Comparison of ENCODE assay signal across 19 mouse cellular contexts in genomic region chr9:46103154-46103553, GRCm38 (mm10).
DNase-seq lines count a peak whose midpoint lies in the region; ATAC-seq and TF ChIP-seq lines count a peak whose summit lies in the region.
"Had no signal": no experiment of that assay in that cellular context is flagged by ENCODE, and none has a peak within 500 bp of the region (broad histone marks: within the 10 kb centered on the region; RNA-seq: fewer than 3 reads in every experiment).

No protein-coding gene starts in this region.

- peaks cover 13% of the 10 kb centered on the region for H3K4me1 ChIP-seq in liver, embryonic 15.5 days (replicated peaks)
- peaks cover 9% of the 10 kb centered on the region for H3K4me1 ChIP-seq in liver, postnatal 0 days (ENCODE audit: insufficient read depth)
- H3K4me1 ChIP-seq in intestine, embryonic 14.5 days (replicated peaks; ENCODE audit: control insufficient read depth, insufficient read depth, low read length), result peaks cover 7% of the 10 kb centered on the region
- H3K4me1 ChIP-seq in kidney, embryonic 14.5 days (ENCODE audit: control insufficient read depth, insufficient read depth, low read length), result no peaks in the 10 kb centered on the region
- H3K4me1 ChIP-seq in limb, embryonic 14.5 days (ENCODE audit: control insufficient read depth, insufficient read depth, low read length), result peaks cover 7% of the 10 kb centered on the region
- H3K4me1 ChIP-seq: embryonic facial prominence, embryonic 12.5 days; hindbrain, embryonic 12.5 days had no signal

- no peak overlapping the region for H3K27ac ChIP-seq in liver, embryonic 15.5 days (replicated peaks)
- H3K27ac ChIP-seq in liver, postnatal 0 days (ENCODE audit: low read depth), result no peak overlapping the region
- no peak overlapping the region for H3K27ac ChIP-seq in intestine, embryonic 14.5 days (ENCODE audit: low read depth)
- no peak overlapping the region for H3K27ac ChIP-seq in kidney, embryonic 14.5 days (ENCODE audit: low read depth, low read length)
- no peak overlapping the region for H3K27ac ChIP-seq in limb, embryonic 14.5 days (replicated peaks; ENCODE audit: low read depth, low read length)
- H3K27ac ChIP-seq: embryonic facial prominence, embryonic 12.5 days; heart, adult 2 months; hindbrain, embryonic 12.5 days; left cerebral cortex, adult 2 months had no signal

- no peak for TF ChIP-seq CTCF in liver, postnatal 0 days (IDR thresholded peaks at IDR 0.05; ENCODE audit: low read depth)

- H3K4me3 ChIP-seq in liver, embryonic 15.5 days (replicated peaks), result no peak overlapping the region
- no peak overlapping the region for H3K4me3 ChIP-seq in liver, postnatal 0 days (ENCODE audit: low read depth, low read length)
- H3K4me3 ChIP-seq in intestine, embryonic 14.5 days (ENCODE audit: low read depth, low read length), result no peak overlapping the region
- no peak overlapping the region for H3K4me3 ChIP-seq in kidney, embryonic 14.5 days (ENCODE audit: low read length)
- no peak overlapping the region for H3K4me3 ChIP-seq in limb, embryonic 14.5 days (replicated peaks; ENCODE audit: low read length)
- H3K4me3 ChIP-seq: embryonic facial prominence, embryonic 12.5 days; heart, adult 2 months; hindbrain, embryonic 12.5 days; left cerebral cortex, adult 2 months had no signal

- H3K9me3 ChIP-seq in liver, embryonic 15.5 days (replicated peaks), result no peaks in the 10 kb centered on the region
- no peaks in the 10 kb centered on the region for H3K9me3 ChIP-seq in liver, postnatal 0 days (ENCODE audit: low read length)
- H3K9me3 ChIP-seq in intestine, embryonic 14.5 days (ENCODE audit: control insufficient read depth, low read length), result no peaks in the 10 kb centered on the region
- no peaks in the 10 kb centered on the region for H3K9me3 ChIP-seq in kidney, embryonic 14.5 days (ENCODE audit: control insufficient read depth, low read length)
- H3K9me3 ChIP-seq in limb, embryonic 14.5 days (ENCODE audit: control insufficient read depth, low read length), result no peaks in the 10 kb centered on the region
- H3K9me3 ChIP-seq: embryonic facial prominence, embryonic 12.5 days; hindbrain, embryonic 12.5 days had no signal

- no peak overlapping the region for H3K9ac ChIP-seq in liver, embryonic 15.5 days
- no peak overlapping the region for H3K9ac ChIP-seq in liver, postnatal 0 days (replicated peaks)
- H3K9ac ChIP-seq in intestine, embryonic 14.5 days (ENCODE audit: low read length), result no peak overlapping the region
- H3K9ac ChIP-seq in kidney, embryonic 14.5 days (ENCODE audit: low read depth, low read length), result no peak overlapping the region
- H3K9ac ChIP-seq in limb, embryonic 14.5 days (ENCODE audit: low read depth, low read length, severe bottlenecking), result no peak overlapping the region
- H3K9ac ChIP-seq: embryonic facial prominence, embryonic 12.5 days; forebrain, postnatal 0 days; hindbrain, embryonic 12.5 days had no signal

- DNase-seq in liver, postnatal 0 days, result no peak
- DNase-seq in intestine, embryonic 14.5 days (ENCODE audit: low spot score), result no peak
- no peak for DNase-seq in limb, embryonic 14.5 days (ENCODE audit: low spot score)
- no peak for DNase-seq in embryo, embryonic 10.5 days (ENCODE audit: low spot score)
- DNase-seq: cerebellum, adult 11 months; cerebellum, postnatal 36 days; forebrain, postnatal 0 days; heart, adult 2 months; midbrain, embryonic 14.5 days; right cerebral cortex, postnatal 25 days; thymus, adult 18-20 months had no signal

- no peak overlapping the region for H3K4me2 ChIP-seq in liver, embryonic 15.5 days
- H3K4me2 ChIP-seq in liver, postnatal 0 days (ENCODE audit: low read depth, low read length), result no peak overlapping the region
- no peak overlapping the region for H3K4me2 ChIP-seq in intestine, embryonic 14.5 days (ENCODE audit: low read length)
- no peak overlapping the region for H3K4me2 ChIP-seq in kidney, embryonic 14.5 days (replicated peaks; ENCODE audit: low read depth, low read length)
- no peak overlapping the region for H3K4me2 ChIP-seq in limb, embryonic 14.5 days (replicated peaks; ENCODE audit: low read depth, low read length, severe bottlenecking)
- H3K4me2 ChIP-seq: embryonic facial prominence, embryonic 12.5 days; hindbrain, embryonic 12.5 days; liver, embryonic 11.5 days had no signal

- WGBS in liver, embryonic 15.5 days (ENCODE audit: insufficient replicate concordance), result 59% methylated on average over 7 of the region's 7 CpGs
- WGBS in liver, postnatal 0 days (ENCODE audit: insufficient replicate concordance), result 64% methylated on average over 7 of the region's 7 CpGs
- WGBS in intestine, embryonic 14.5 days, result 74% methylated on average over 7 of the region's 7 CpGs
- 75% methylated on average over 7 of the region's 7 CpGs for WGBS in kidney, embryonic 14.5 days
- WGBS in limb, embryonic 14.5 days, result 52% methylated on average over 7 of the region's 7 CpGs

- no peaks in the 10 kb centered on the region for H3K36me3 ChIP-seq in liver, embryonic 15.5 days (replicated peaks)
- no peaks in the 10 kb centered on the region for H3K36me3 ChIP-seq in liver, postnatal 0 days (replicated peaks; ENCODE audit: insufficient read depth, low read length)
- no peaks in the 10 kb centered on the region for H3K36me3 ChIP-seq in intestine, embryonic 14.5 days (ENCODE audit: control insufficient read depth, insufficient read depth, low read length)
- H3K36me3 ChIP-seq in kidney, embryonic 14.5 days (ENCODE audit: control insufficient read depth, insufficient read depth, low read length), result no peaks in the 10 kb centered on the region
- H3K36me3 ChIP-seq in limb, embryonic 14.5 days (ENCODE audit: control insufficient read depth, insufficient read depth, low read length), result no peaks in the 10 kb centered on the region
- H3K36me3 ChIP-seq: embryonic facial prominence, embryonic 12.5 days; hindbrain, embryonic 12.5 days had no signal

- no peak for TF ChIP-seq POLR2A in limb, embryonic 14.5 days (IDR thresholded peaks at IDR 0.05; ENCODE audit: borderline replicate concordance, extremely low read depth, insufficient read depth, insufficient read length)

- 0 out of 2 replicates have a peak, but pooled peaks have one; percentile 15 for ATAC-seq in liver, embryonic 15.5 days (ENCODE audit: insufficient read depth)
- no peak for ATAC-seq in liver, postnatal 0 days
- peak; percentile 74 for ATAC-seq in intestine, embryonic 14.5 days (replicated peaks; ENCODE audit: low FRiP score, low TSS enrichment, low read depth)
- 0 out of 2 replicates have a peak, but pooled peaks have one; percentile 35 for ATAC-seq in kidney, embryonic 14.5 days (ENCODE audit: low FRiP score, low TSS enrichment)
- ATAC-seq in limb, embryonic 14.5 days (ENCODE audit: low FRiP score, low read depth), result peak; percentile 68
- no peak for ATAC-seq in frontal cortex, adult (ENCODE audit: low TSS enrichment)
- no peak for ATAC-seq in megakaryocyte-erythroid progenitor cell, adult 5-6 weeks (replicated peaks; ENCODE audit: low FRiP score, low TSS enrichment, poor library complexity, severe bottlenecking)
- ATAC-seq: forebrain, postnatal 0 days had no signal

- H3K27me3 ChIP-seq in liver, embryonic 15.5 days, result no peaks in the 10 kb centered on the region
- no peaks in the 10 kb centered on the region for H3K27me3 ChIP-seq in liver, postnatal 0 days (ENCODE audit: insufficient read depth, low read length)
- no peaks in the 10 kb centered on the region for H3K27me3 ChIP-seq in intestine, embryonic 14.5 days (replicated peaks; ENCODE audit: control insufficient read depth, insufficient read depth, low read length)
- no peaks in the 10 kb centered on the region for H3K27me3 ChIP-seq in kidney, embryonic 14.5 days (ENCODE audit: control insufficient read depth, insufficient read depth, low read length)
- H3K27me3 ChIP-seq in limb, embryonic 14.5 days (ENCODE audit: control insufficient read depth, insufficient read depth, low read length), result no peaks in the 10 kb centered on the region
- H3K27me3 ChIP-seq: embryonic facial prominence, embryonic 12.5 days; hindbrain, embryonic 12.5 days had no signal

- TF ChIP-seq EP300 in liver, postnatal 0 days (IDR thresholded peaks at IDR 0.05; ENCODE audit: low read depth), result no peak

Comparison
In these comparisons a context has a peak if more than half of its experiments do, and no peak if none do; other contexts are left out.
1. ATAC-seq: peak in liver, embryonic 15.5 days (single experiment), intestine, embryonic 14.5 days (single experiment), kidney, embryonic 14.5 days (single experiment) and limb, embryonic 14.5 days (single experiment); none in liver, postnatal 0 days (single experiment), frontal cortex, adult (single experiment) and megakaryocyte-erythroid progenitor cell, adult 5-6 weeks (single experiment).